Mouse (Mus musculus) gonadal fat pad, adult 2 months (tissue): Measurements from ENCODE around the gene Atp8b4. TPM values are rescaled to one million over a fixed set of nuclear protein-coding genes. Genes with fewer than 3 reads are reported as not detected.
"Not testable (repeated sequence)": the region's sequence is repeated elsewhere in the genome, so short reads cannot be mapped to it uniquely, and the experiment has no call there.

Experiments
- DNase-seq: peaks from one replicate; pipeline ENCODE4 v3.0.0-alpha.2; 2012; ENCODE audit warnings: low read depth
- polyA plus RNA-seq: library from polyadenylated mRNA; depleted of rRNA; stranded (reverse); fragments of >200 nt; gene quantifications from 2 replicates; pipeline ENCODE4 v1.2.3, GENCODE M21; 2012

Gene Atp8b4
- polyA plus RNA-seq, 1 experiment, result 0.45 TPM

GRCm38 (mm10) chr2:126495832-126496695, 4.4 kb downstream of the Atp8b4 start:
- no peak for DNase-seq

GRCm38 (mm10) chr2:126495230-126495629, 5.2 kb downstream of the Atp8b4 start:
- DNase-seq, result no peak

- DNase-seq, result no peak
Measured at GRCm38 (mm10) chr2:126493306-126493705, 7.2 kb downstream of the Atp8b4 start.

GRCm38 (mm10) chr2:126492713-126493112, 7.8 kb downstream of the Atp8b4 start:
- no peak for DNase-seq

- no peak for DNase-seq
Measured at GRCm38 (mm10) chr2:126491446-126491845, 9.0 kb downstream of the Atp8b4 start.

GRCm38 (mm10) chr2:126490573-126490972, 9.9 kb downstream of the Atp8b4 start:
- no peak for DNase-seq

GRCm38 (mm10) chr2:126485262-126486017, 15.0 kb downstream of the Atp8b4 start:
- no peak for DNase-seq

GRCm38 (mm10) chr2:126483337-126483736, 17.1 kb downstream of the Atp8b4 start:
- DNase-seq, result no peak

- no peak for DNase-seq
Measured at GRCm38 (mm10) chr2:126477556-126477955, 22.9 kb downstream of the Atp8b4 start.

GRCm38 (mm10) chr2:126475681-126476410, 24.6 kb downstream of the Atp8b4 start:
- no peak for DNase-seq

- no peak for DNase-seq
Measured at GRCm38 (mm10) chr2:126474019-126474418, 26.5 kb downstream of the Atp8b4 start.

- DNase-seq, result no peak
Measured at GRCm38 (mm10) chr2:126472836-126473235, 27.6 kb downstream of the Atp8b4 start.

GRCm38 (mm10) chr2:126467790-126468189, 32.7 kb downstream of the Atp8b4 start:
- DNase-seq, result no peak

GRCm38 (mm10) chr2:126466391-126467134, 33.9 kb downstream of the Atp8b4 start:
- no peak for DNase-seq

- DNase-seq, result no peak
Measured at GRCm38 (mm10) chr2:126458661-126459060, 41.8 kb downstream of the Atp8b4 start.

- DNase-seq, result not testable (repeated sequence)
Measured at GRCm38 (mm10) chr2:126457759-126458158, 42.7 kb downstream of the Atp8b4 start.

- DNase-seq, result no peak
Measured at GRCm38 (mm10) chr2:126450937-126451302, 49.6 kb downstream of the Atp8b4 start.

GRCm38 (mm10) chr2:126450210-126450936, 50.1 kb downstream of the Atp8b4 start:
- DNase-seq, result no peak

GRCm38 (mm10) chr2:126445039-126445438, 55.4 kb downstream of the Atp8b4 start:
- DNase-seq, result no peak

GRCm38 (mm10) chr2:126441586-126441985, 58.9 kb downstream of the Atp8b4 start:
- DNase-seq, result no peak

GRCm38 (mm10) chr2:126434712-126435111, 65.8 kb downstream of the Atp8b4 start:
- no peak for DNase-seq
